Mouse (Mus musculus) midbrain, embryonic 10.5 days (tissue): ENCODE measurements around the gene Ctnnd2. TPM values are rescaled to one million over a fixed set of nuclear protein-coding genes. Genes with fewer than 3 reads are reported as not detected.

Experiments
- DNase-seq: peaks from one replicate; pipeline ENCODE4 v3.0.0-alpha.2; 2017; ENCODE audit warnings: low spot score
- H3K27ac ChIP-seq: fragments of 300-500 bp; sonication (generic); replicated peaks from 2 replicates; pipeline ENCODE4 v1.5.1; 2016; ENCODE audit warnings: mild to moderate bottlenecking
- H3K27me3 ChIP-seq: fragments of 300-500 bp; sonication (generic); 2 replicates; pipeline ENCODE4 v1.6.1; 2016; ENCODE audit warnings: low read depth, mild to moderate bottlenecking; ENCODE audit not compliant: poor library complexity, severe bottlenecking
- H3K36me3 ChIP-seq: fragments of 300-500 bp; sonication (generic); 2 replicates; pipeline ENCODE4 v1.6.1; 2016; ENCODE audit warnings: mild to moderate bottlenecking, moderate library complexity
- H3K4me1 ChIP-seq: fragments of 300-500 bp; sonication (generic); 2 replicates; pipeline ENCODE4 v1.6.1; 2016
- H3K4me3 ChIP-seq: fragments of 300-500 bp; sonication (generic); 2 replicates; pipeline ENCODE4 v1.5.1; 2016; ENCODE audit warnings: mild to moderate bottlenecking, moderate library complexity
- H3K9me3 ChIP-seq: fragments of 300-500 bp; sonication (generic); replicated peaks from 2 replicates; pipeline ENCODE4 v1.6.1; 2016; ENCODE audit warnings: mild to moderate bottlenecking
- WGBS: fragments of 180-500 bp; shearing (Covaris S2); methylation state at CpG from one replicate; pipeline ENCODE4 v1.1.7; 2016; 5-methylcytosine and 5-hydroxymethylcytosine counted together
- polyA plus RNA-seq: library from polyadenylated mRNA; unstranded; fragments of >200 nt; fragmentation: Nextera tagmentation; extraction: Ambion mirVana; gene quantifications from 2 replicates; pipeline ENCODE4 v1.2.1, GENCODE M21; 2016

The Ctnnd2 gene
- polyA plus RNA-seq, 1 experiment from 2014 or later = 22.7 TPM

DNA sequence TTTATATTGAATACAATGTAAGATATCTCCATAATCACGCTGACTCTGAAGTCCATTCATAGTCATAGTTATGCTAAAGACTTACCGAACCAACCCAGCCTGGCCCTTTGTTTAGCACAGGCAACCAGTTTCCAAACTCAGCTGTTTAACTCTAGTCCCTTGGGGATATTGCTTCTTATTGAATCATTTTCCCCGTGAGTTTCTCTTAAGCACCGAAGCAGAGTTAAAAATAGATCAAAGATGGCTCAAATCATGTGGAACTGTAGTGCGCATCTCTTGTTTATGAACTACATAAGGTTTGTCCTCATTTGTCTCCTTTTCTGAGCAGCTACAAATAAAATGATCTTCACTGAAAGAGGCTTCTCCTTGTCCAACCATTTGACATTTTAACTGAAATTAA is 334.1 kb downstream of the Ctnnd2 start:
- no peak overlapping the region for H3K4me3 ChIP-seq
- no peaks in the 10 kb centered on the region for H3K36me3 ChIP-seq
- no peak for DNase-seq
- WGBS = 69% methylated on average over 5 of the region's 5 CpGs
- no peaks in the 10 kb centered on the region for H3K27me3 ChIP-seq
- no peak overlapping the region for H3K27ac ChIP-seq
- H3K4me1 ChIP-seq = peaks cover 2% of the 10 kb centered on the region
- H3K9me3 ChIP-seq = no peaks in the 10 kb centered on the region; the same call in 1 of the 2 replicates

DNA sequence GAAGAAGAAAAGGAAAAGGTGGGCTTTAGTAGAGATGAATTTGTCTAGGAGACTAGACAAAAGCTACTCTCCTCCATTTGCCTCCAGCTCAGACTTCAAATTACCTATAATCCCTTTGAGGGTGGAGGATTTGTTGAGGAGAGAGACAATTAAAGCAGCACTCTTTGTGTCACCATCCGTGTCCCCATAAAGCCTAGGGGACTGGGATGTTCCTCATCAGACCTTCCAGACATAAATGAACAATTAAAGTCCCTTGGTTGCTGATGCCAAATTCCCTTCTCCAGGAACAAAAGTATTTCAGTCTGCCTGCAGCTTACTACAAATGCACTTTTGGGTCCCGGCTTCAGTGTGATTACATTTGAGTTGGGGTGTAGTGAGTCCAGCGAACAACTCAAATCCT is 340.1 kb downstream of the Ctnnd2 start:
- Histone ChIP-seq H3K27me3 (no peaks in the 10 kb centered on the region), H3K9me3 (no peaks in the 10 kb centered on the region), H3K36me3 (no peaks in the 10 kb centered on the region), H3K4me1 (peaks cover 24% of the 10 kb centered on the region), H3K4me3 (no peak overlapping the region), H3K27ac (peak overlapping the region; percentile 63)
- DNase-seq = no peak
- 29% methylated on average over 3 of the region's 3 CpGs for WGBS

DNA sequence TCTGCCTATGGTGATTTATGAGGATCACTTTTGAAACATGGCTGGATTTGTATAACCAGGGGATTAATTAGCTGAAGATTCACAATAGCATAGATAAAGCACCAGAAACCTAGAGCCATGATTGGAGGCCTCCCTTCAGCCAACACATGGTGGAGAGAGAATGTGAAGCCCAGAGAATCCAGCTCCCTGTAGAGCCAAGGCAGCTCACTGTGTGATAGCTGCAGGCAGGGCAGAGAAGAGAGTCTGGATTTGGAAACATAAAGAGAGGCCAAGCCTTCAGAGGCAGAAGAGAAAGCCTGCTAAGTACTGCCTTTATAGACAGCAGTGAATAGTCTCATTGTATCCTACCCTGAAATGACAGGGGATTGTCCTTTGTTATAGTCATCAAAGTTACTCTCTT is 340.7 kb downstream of the Ctnnd2 start:
- Histone ChIP-seq H3K9me3 (no peaks in the 10 kb centered on the region), H3K27me3 (no peaks in the 10 kb centered on the region), H3K4me1 (peaks cover 24% of the 10 kb centered on the region), H3K36me3 (no peaks in the 10 kb centered on the region), H3K27ac (peak overlapping the region; percentile 63; the same call in 1 of the 2 replicates), H3K4me3 (no peak overlapping the region)
- peak; percentile 16 for DNase-seq

DNA sequence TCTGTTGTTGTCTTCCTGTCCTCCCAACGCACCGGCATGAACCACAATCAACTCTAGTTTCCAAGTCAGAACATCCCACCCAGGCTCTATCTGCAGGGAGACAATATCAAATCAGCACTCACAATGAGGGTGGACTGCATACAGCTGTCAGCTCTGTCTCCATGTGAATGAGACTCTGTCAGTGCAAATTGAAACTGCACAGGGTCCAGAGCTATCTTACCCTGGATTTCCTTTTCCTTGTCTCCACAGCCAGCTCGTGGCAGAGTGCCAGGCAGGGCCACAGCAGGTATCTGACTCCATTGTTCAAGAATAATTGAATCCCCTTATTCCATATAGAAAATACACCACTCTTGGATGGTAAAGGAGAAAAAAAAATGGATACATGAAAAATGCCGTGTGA is 343.0 kb downstream of the Ctnnd2 start:
- 69% methylated on average over 4 of the region's 4 CpGs for WGBS

DNA sequence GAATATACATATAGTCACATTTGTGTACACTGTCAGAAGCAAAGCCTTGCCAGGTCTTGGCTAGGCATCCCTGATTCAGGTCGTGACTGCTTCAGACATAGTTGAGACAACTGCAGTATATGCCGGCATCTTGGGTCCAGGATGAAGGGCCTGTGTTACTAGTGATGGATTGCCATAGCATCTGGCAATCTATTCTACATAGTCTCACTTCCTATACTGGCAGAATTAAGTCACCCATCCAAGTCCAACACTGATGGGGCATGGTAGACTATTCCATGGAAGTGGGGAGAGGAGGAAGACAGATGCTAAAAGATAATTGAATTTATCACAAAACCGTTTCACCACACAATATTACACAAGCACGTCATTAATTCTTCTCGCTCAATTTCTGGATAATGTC is 369.1 kb downstream of the Ctnnd2 start:
- no peaks in the 10 kb centered on the region for H3K36me3 ChIP-seq
- H3K27me3 ChIP-seq = no peaks in the 10 kb centered on the region
- no peaks in the 10 kb centered on the region for H3K4me1 ChIP-seq
- H3K27ac ChIP-seq = no peak overlapping the region
- H3K9me3 ChIP-seq = no peaks in the 10 kb centered on the region
- H3K4me3 ChIP-seq = no peak overlapping the region
- 91% methylated on average over 5 of the region's 5 CpGs for WGBS
- no peak for DNase-seq

More for the DNA sequence above, 343.0 kb downstream of the Ctnnd2 start:
- DNase-seq = no peak
- H3K36me3 ChIP-seq = no peaks in the 10 kb centered on the region
- peaks cover 24% of the 10 kb centered on the region for H3K4me1 ChIP-seq
- no peak overlapping the region for H3K4me3 ChIP-seq
- H3K9me3 ChIP-seq = no peaks in the 10 kb centered on the region
- no peaks in the 10 kb centered on the region for H3K27me3 ChIP-seq
- H3K27ac ChIP-seq = no peak overlapping the region

DNA sequence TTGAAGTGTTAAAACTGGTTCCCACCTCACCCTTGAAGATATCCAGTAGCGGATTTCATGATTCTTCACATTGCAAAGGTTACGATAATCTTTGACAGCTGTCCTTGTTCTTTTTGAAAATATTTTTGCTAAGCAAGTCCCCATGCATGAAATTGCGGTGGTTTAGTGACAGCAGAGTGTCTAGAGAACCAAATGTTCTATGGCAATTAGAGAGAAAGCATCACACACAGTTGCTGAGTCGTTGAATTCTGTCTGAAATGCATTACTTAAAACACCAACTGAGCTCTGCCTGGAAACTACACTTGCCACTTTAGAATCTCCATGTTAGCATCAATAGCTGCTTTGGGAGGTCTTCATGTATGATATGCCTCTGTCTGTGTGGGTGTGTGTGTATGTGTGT is 375.9 kb downstream of the Ctnnd2 start:
- H3K4me1 ChIP-seq = no peaks in the 10 kb centered on the region
- no peaks in the 10 kb centered on the region for H3K27me3 ChIP-seq
- no peak overlapping the region for H3K4me3 ChIP-seq
- no peak for DNase-seq
- H3K9me3 ChIP-seq = no peaks in the 10 kb centered on the region
- no peak overlapping the region for H3K27ac ChIP-seq
- no peaks in the 10 kb centered on the region for H3K36me3 ChIP-seq
- 92% methylated on average over 4 of the region's 4 CpGs for WGBS

DNA sequence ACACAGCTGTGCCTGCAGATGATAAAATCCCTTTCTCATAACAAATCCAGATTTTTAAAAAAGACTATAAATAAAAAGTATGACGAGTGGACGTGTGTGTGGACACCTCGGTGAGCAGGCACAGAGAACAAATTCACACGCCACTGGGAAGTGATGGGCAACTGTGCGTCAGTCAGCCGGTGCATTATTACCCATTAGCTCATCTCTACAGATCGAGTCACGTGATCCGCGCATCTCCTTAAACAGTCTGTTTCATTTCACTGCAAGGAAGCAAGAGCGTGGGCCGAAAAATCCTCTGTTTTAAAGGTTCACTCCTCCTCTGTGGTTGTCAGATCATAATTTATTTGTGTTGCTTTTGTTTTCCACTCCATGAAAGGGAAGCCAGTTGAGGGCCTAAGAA is 378.6 kb downstream of the Ctnnd2 start:
- Histone ChIP-seq H3K27ac (no peak overlapping the region), H3K27me3 (no peaks in the 10 kb centered on the region), H3K4me3 (no peak overlapping the region), H3K9me3 (no peaks in the 10 kb centered on the region), H3K4me1 (no peaks in the 10 kb centered on the region), H3K36me3 (no peaks in the 10 kb centered on the region)
- DNase-seq = no peak
- 91% methylated on average over 12 of the region's 12 CpGs for WGBS

DNA sequence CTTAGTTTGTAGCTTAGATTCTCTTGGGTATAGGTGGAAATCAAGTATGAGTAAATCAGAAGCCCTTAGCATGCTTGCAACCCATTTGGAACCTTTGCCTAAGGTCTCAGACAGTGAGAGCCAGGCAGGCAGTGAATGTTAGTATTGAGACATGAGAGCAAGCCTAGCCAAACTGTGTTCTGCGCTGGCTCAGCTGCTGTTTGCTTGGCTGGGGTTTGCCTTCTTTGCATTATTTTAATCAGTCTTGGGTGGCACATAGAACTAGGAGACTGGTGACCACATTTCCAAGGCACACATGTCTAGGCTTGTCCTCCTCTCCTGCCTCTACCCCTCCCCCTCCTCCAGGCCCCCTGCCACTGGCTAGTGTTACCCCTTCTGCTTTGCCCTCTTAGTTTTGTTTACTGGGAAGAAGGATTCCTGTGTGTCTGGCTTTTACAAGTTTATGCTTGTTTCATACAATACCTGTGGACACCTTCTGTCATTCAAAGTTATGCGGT is 381.6 kb downstream of the Ctnnd2 start:
- WGBS = 93% methylated on average over 2 of the region's 2 CpGs
- no peak overlapping the region for H3K4me3 ChIP-seq
- H3K27me3 ChIP-seq = no peaks in the 10 kb centered on the region
- no peak for DNase-seq
- H3K36me3 ChIP-seq = no peaks in the 10 kb centered on the region
- peaks cover 17% of the 10 kb centered on the region for H3K4me1 ChIP-seq
- no peak overlapping the region for H3K27ac ChIP-seq
- no peaks in the 10 kb centered on the region for H3K9me3 ChIP-seq

DNA sequence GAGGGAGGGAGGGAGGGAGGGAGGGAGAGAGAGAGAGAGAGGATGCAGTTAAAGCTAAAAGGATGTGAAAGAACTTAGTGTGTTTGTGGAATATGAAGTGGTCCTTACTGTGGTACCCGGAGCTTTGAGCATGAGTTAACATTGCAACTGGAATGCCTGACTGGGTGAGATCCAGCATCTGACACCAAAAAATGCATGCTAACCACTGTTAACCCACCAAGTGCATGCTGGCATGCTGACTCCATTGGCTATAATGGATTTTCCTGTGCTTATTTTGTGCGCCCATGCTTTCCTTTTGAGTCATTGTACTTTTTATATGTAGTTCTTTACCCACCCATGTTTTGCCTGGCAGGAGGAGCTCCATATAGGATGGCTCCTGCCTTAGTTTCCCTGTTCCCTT is 383.4 kb downstream of the Ctnnd2 start:
- Histone ChIP-seq H3K9me3 (no peaks in the 10 kb centered on the region), H3K27me3 (no peaks in the 10 kb centered on the region), H3K36me3 (no peaks in the 10 kb centered on the region), H3K4me1 (peaks cover 19% of the 10 kb centered on the region), H3K27ac (no peak overlapping the region), H3K4me3 (no peak overlapping the region)
- 91% methylated on average over 2 of the region's 2 CpGs for WGBS
- DNase-seq = no peak

DNA sequence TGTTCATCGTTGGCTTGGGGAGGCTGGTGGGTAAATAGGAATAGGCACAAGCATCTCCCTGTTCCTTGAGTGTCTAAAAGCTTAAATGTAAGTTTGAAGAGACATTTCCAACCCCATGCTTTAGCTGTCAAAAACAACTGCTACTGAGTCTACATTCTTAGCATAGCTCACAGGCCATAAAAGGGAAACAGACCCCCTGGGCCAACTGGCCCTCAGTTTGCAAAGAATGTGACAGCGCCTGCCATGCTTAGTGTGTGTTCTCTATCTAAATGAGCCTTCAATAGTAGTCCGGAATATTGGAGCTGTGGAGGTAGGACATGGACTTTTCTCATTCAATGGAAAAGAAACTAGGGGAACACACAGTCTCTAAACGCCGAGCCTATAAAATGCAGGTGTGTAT is 390.0 kb downstream of the Ctnnd2 start:
- Histone ChIP-seq H3K27ac (no peak overlapping the region), H3K9me3 (no peaks in the 10 kb centered on the region), H3K4me1 (peaks cover 13% of the 10 kb centered on the region), H3K27me3 (no peaks in the 10 kb centered on the region), H3K4me3 (no peak overlapping the region), H3K36me3 (no peaks in the 10 kb centered on the region)
- 85% methylated on average over 5 of the region's 5 CpGs for WGBS
- DNase-seq = no peak

DNA sequence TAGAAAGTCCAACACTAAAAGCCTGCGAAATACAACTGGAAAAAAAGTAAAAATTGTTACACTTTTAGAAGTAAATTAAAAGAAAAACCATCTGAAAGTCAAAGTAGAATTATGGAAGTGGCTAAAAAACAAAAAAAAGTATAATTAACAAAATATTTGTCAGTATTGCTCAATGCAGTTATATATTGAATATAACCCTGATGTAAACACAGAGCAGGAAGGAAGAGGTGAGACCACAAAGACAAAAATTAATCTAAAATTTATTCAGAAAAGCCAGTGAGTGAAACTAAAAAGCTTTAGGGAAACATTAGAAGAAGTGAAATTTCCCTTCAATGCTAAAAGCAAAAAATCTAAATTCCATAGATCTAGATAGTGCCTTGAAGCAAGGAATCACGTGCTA is 392.2 kb downstream of the Ctnnd2 start:
- Histone ChIP-seq H3K9me3 (no peaks in the 10 kb centered on the region), H3K27me3 (no peaks in the 10 kb centered on the region), H3K27ac (no peak overlapping the region), H3K4me1 (peaks cover 5% of the 10 kb centered on the region; the same call in 1 of the 2 replicates), H3K36me3 (no peaks in the 10 kb centered on the region), H3K4me3 (no peak overlapping the region)
- no peak for DNase-seq
- WGBS = 94% methylated on average over 2 of the region's 2 CpGs

DNA sequence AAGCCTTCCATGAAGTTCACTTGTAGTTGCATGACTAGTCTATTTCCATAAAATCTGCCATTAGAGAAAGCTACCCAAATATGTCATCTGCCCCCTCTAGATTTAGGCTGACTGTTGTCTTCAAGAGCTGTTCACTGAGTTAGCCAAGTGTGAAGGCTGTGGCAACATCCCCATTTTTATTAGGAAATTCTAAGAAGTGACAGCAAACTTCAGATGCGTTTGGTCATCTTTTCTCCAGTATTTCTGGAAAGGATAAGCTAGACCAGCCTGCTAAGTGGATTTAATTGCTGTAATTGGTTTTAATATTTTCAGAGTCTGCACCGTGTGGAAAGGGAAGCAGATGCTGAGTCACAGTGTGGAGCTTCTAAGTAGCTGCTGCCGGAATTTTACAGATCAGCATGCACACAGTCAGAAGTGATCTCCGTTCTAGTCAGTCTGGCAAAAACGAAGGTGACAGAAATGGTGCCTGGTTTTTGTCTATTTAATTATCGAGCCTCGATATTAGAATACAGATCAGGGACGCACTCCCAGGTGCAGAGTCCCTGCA is 397.9 kb downstream of the Ctnnd2 start:
- DNase-seq = no peak
- Histone ChIP-seq H3K27ac (no peak overlapping the region), H3K9me3 (no peaks in the 10 kb centered on the region), H3K4me1 (peaks cover 5% of the 10 kb centered on the region; the same call in 1 of the 2 replicates), H3K36me3 (no peaks in the 10 kb centered on the region), H3K4me3 (no peak overlapping the region), H3K27me3 (no peaks in the 10 kb centered on the region)
- 83% methylated on average over 8 of the region's 8 CpGs for WGBS

DNA sequence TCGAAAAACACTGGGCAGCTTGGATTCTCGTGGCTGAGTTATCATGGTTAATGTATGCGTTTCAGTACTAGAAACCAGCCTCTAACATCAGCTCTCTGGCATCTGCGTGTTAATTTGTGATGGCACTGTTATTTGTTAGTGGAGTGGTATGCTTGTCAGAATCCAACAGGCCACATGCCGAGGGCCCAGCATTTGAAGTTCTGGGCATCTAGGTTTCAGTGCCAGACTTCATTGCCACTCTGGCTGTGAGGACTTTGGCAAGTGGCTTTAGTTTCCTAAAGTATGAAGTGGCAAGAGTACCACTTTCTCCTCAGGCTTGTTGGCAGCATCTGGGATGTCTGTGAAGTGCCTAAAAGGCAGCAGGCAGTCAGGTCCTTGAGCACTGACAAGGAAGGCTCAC is 415.1 kb downstream of the Ctnnd2 start:
- H3K4me3 ChIP-seq = no peak overlapping the region
- H3K27me3 ChIP-seq = no peaks in the 10 kb centered on the region
- WGBS = 88% methylated on average over 5 of the region's 5 CpGs
- no peak overlapping the region for H3K27ac ChIP-seq
- no peaks in the 10 kb centered on the region for H3K4me1 ChIP-seq
- no peaks in the 10 kb centered on the region for H3K36me3 ChIP-seq
- no peak for DNase-seq
- no peaks in the 10 kb centered on the region for H3K9me3 ChIP-seq

DNA sequence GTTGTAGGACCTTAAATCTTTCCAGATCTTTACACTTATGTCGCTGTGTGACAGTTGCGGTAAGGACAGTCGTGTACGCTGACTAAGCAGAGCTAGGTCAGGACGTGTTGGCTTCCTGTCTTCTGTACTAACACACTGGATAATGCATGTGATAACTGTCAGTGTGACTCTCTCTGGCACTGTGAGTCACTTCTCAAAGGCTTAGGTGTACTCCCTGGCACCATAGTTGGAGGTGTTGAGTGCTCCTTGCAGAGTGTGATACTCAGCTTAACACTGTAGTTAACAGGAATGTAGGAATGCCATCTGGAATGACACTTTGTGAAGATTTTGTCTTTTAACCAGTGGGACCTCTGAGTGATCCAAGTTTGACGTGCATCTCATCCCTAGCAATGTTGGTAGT is 418.5 kb downstream of the Ctnnd2 start:
- no peaks in the 10 kb centered on the region for H3K27me3 ChIP-seq
- no peak for DNase-seq
- H3K9me3 ChIP-seq = no peaks in the 10 kb centered on the region
- no peak overlapping the region for H3K4me3 ChIP-seq
- H3K4me1 ChIP-seq = no peaks in the 10 kb centered on the region
- no peak overlapping the region for H3K27ac ChIP-seq
- 94% methylated on average over 6 of the region's 6 CpGs for WGBS
- no peaks in the 10 kb centered on the region for H3K36me3 ChIP-seq
